17 mouse cellular contexts compared by ENCODE assay signal in the genomic region with DNA sequence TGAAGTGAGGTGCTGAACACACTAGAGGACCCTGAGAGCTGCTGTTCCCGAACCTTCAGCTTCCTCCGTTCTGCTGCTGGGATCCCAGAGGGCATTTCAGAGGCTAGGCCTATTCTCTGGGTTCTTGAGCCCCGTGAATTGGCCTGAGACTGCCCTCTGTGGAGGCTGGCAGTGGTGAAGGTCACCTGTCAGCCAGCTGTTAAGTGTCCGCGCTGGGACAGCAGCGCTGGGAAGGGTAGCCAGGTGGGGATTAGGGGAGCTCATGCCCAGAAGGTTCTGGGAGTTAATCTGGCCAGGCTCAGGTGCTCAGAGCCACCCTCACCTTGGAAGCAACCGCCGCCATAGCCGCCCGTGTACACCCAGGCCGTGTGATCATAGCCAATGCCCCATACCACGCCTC. TPM values are rescaled to one million over a fixed set of nuclear protein-coding genes. Genes with fewer than 3 reads are reported as not detected.
"Had no signal": no experiment of that assay in that cellular context is flagged by ENCODE, and none has a peak within 500 bp of the region (broad histone marks: within the 10 kb centered on the region; RNA-seq: fewer than 3 reads in every experiment).

No protein-coding gene starts in this region.

- H3K4me2 ChIP-seq: lung, embryonic 15.5 days; midbrain, embryonic 12.5 days; midbrain, embryonic 15.5 days; neural tube, embryonic 12.5 days; stomach, embryonic 15.5 days had no signal

- DNase-seq: liver, postnatal 0 days; lung, adult 2 months; lung, postnatal 14 days; lung, postnatal 36 days; right cerebral cortex, postnatal 14 days; thymus, adult 2 months; thymus, postnatal 25 days; thymus, postnatal 4 days had no signal

- H3K9ac ChIP-seq: liver, postnatal 0 days; lung, embryonic 15.5 days; midbrain, embryonic 12.5 days; midbrain, embryonic 15.5 days; neural tube, embryonic 12.5 days; stomach, embryonic 15.5 days had no signal

- H3K9me3 ChIP-seq: lung, embryonic 15.5 days; midbrain, embryonic 12.5 days; midbrain, embryonic 15.5 days; stomach, embryonic 15.5 days had no signal

- H3K4me3 ChIP-seq: lung, embryonic 15.5 days; megakaryocyte, embryonic 14.5 days; midbrain, embryonic 12.5 days; midbrain, embryonic 15.5 days; neural tube, embryonic 12.5 days; stomach, embryonic 15.5 days had no signal

- H3K27ac ChIP-seq: lung, embryonic 15.5 days; macrophage; midbrain, embryonic 12.5 days; midbrain, embryonic 15.5 days; neural tube, embryonic 12.5 days; stomach, embryonic 15.5 days; stomach, postnatal 0 days had no signal

- H3K27me3 ChIP-seq: lung, embryonic 15.5 days; midbrain, embryonic 12.5 days; midbrain, embryonic 15.5 days; neural tube, embryonic 12.5 days; stomach, embryonic 15.5 days had no signal

- ATAC-seq: liver, postnatal 0 days; lung, postnatal 0 days; midbrain, embryonic 15.5 days had no signal

- H3K4me1 ChIP-seq: lung, embryonic 15.5 days; megakaryocyte, embryonic 14.5 days; midbrain, embryonic 12.5 days; midbrain, embryonic 15.5 days; neural tube, embryonic 12.5 days; stomach, embryonic 15.5 days had no signal

RNA-seq across cellular contexts. Expression of a gene that starts 14.2 kb away (rescaled TPM):
- polyA plus RNA-seq: macrophage; midbrain, embryonic 12.5 days had no signal
